Mouse (Mus musculus): Measurements from ENCODE around the gene AC109138.7. TPM values are rescaled to one million over a fixed set of nuclear protein-coding genes. Genes with fewer than 3 reads are reported as not detected.

The AC109138.7 gene
- polyA plus RNA-seq, 1 experiment from 2014 or later: not detected

- no peak for ATAC-seq (ENCODE audit: insufficient number of reproducible peaks, insufficient read depth, low FRiP score, low read depth)
- Histone ChIP-seq H3K9ac (ENCODE audit: low read length) (no peak overlapping the region; the same call in 1 of the 2 replicates), H3K4me1 (ENCODE audit: control insufficient read depth in 2 of 2, insufficient read depth in 2 of 2, low read length in 2 of 2) (peaks cover 29 to 37% of the 10 kb centered on the region in 2 experiments), H3K27me3 (ENCODE audit: control insufficient read depth, insufficient read depth, low read length) (no peaks in the 10 kb centered on the region), H3K36me3 (ENCODE audit: control insufficient read depth, insufficient read depth, low read length) (no peaks in the 10 kb centered on the region), H3K27ac (replicated peaks in 1 of 2; ENCODE audit: control insufficient read depth in 1 of 2, insufficient read depth in 1 of 2, low read depth in 2 of 2, low read length in 2 of 2) (0 out of 4 replicates have a peak overlapping the region, but pooled peaks of 1 of the 2 experiments have one; percentile 19), H3K4me2 (ENCODE audit: low read length) (no peak overlapping the region), H3K9me3 (ENCODE audit: control insufficient read depth, low read length) (no peaks in the 10 kb centered on the region), H3K4me3 (ENCODE audit: control insufficient read depth in 1 of 2, insufficient read depth in 1 of 2, low read depth in 1 of 2, low read length in 2 of 2) (no peak overlapping the region)
- WGBS: 55% methylated on average over 3 of the region's 3 CpGs
Observed at GRCm38 (mm10) chr19:4187303-4187702, 26.9 kb upstream of the AC109138.7 start.

GRCm38 (mm10) chr19:4189051-4189620, 25.0 kb upstream of the AC109138.7 start:
- Histone ChIP-seq H3K9me3 (ENCODE audit: control insufficient read depth, low read length) (no peaks in the 10 kb centered on the region), H3K36me3 (ENCODE audit: control insufficient read depth, insufficient read depth, low read length) (peaks cover 13% of the 10 kb centered on the region), H3K4me2 (ENCODE audit: low read length) (no peak overlapping the region), H3K9ac (ENCODE audit: low read length) (no peak overlapping the region), H3K27me3 (ENCODE audit: control insufficient read depth, insufficient read depth, low read length) (no peaks in the 10 kb centered on the region), H3K27ac (replicated peaks in 1 of 2; ENCODE audit: control insufficient read depth in 1 of 2, insufficient read depth in 1 of 2, low read depth in 2 of 2, low read length in 2 of 2) (no peak overlapping the region), H3K4me3 (ENCODE audit: control insufficient read depth in 1 of 2, insufficient read depth in 1 of 2, low read depth in 1 of 2, low read length in 2 of 2) (no peak overlapping the region), H3K4me1 (ENCODE audit: control insufficient read depth in 2 of 2, insufficient read depth in 2 of 2, low read length in 2 of 2) (peaks cover 38 to 48% of the 10 kb centered on the region in 2 experiments)
- WGBS: 80% methylated on average over 12 of the region's 12 CpGs
- ATAC-seq (ENCODE audit: insufficient number of reproducible peaks, insufficient read depth, low FRiP score, low read depth): no peak

- Histone ChIP-seq H3K36me3 (ENCODE audit: control insufficient read depth, insufficient read depth, low read length) (peaks cover 30% of the 10 kb centered on the region), H3K9ac (ENCODE audit: low read length) (peak within 1 kb of the TSS; percentile 93), H3K9me3 (ENCODE audit: control insufficient read depth, low read length) (no peaks in the 10 kb centered on the region), H3K27ac (replicated peaks in 1 of 2; ENCODE audit: control insufficient read depth in 1 of 2, insufficient read depth in 1 of 2, low read depth in 2 of 2, low read length in 2 of 2) (peak within 1 kb of the TSS; percentile 78 to 89), H3K27me3 (ENCODE audit: control insufficient read depth, insufficient read depth, low read length) (no peaks in the 10 kb centered on the region), H3K4me1 (ENCODE audit: control insufficient read depth in 2 of 2, insufficient read depth in 2 of 2, low read length in 2 of 2) (peaks cover 26 to 37% of the 10 kb centered on the region in 2 experiments), H3K4me3 (ENCODE audit: control insufficient read depth in 1 of 2, insufficient read depth in 1 of 2, low read depth in 1 of 2, low read length in 2 of 2) (peak within 1 kb of the TSS; percentile 68 to 71), H3K4me2 (ENCODE audit: low read length) (peak within 1 kb of the TSS; percentile 94)
- 50% methylated on average over 4 of the region's 4 CpGs for WGBS
- no peak for ATAC-seq (ENCODE audit: insufficient number of reproducible peaks, insufficient read depth, low FRiP score, low read depth)
Observed at GRCm38 (mm10) chr19:4190831-4191334, 23.3 kb upstream of the AC109138.7 start, which contains the start of gene Tbc1d10c. TSS of gene Tbc1d10c (minus strand) at chr19:4191284.

DNA sequence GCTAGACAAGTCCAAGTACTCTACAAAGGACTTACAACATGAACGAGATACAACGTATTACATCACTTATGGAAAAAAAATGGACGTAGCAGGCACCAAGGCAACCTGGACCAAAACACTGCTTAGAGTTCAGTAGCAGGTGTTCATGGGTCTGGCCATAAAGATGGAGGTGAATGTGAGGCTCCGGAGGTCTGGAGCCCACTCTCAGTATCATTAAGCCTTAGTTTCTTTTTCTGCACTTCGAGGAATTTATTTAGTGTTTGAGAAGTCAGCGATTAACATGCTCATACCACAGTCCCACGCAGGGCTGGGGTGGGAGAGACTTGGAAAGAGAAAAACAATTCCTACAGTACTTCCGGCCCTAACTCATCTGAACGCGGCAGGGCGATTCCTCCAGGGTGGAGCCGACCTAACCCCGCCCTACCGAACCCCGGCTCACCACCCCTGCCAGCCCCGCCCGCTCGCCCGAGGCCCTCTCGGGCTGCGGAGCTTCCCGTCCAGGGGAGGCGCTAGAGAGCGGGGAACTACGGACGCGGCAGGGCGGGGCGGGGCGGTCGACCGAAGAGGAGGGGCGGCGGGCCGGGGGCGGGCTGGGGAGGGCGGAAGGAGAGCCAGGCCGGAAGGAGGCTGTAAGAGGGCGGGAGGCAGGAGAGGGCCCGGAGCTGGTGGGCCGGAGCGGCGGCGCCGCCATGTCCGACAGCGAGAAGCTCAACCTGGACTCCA, 22.5 kb upstream of the AC109138.7 start, which contains the start of gene Ppp1ca:
Ppp1ca (plus strand) TSS at position 538 of the 723 bp plus-strand sequence.
- WGBS: 5% methylated on average over 40 of the region's 47 CpGs
- Histone ChIP-seq H3K4me3 (ENCODE audit: control insufficient read depth in 1 of 2, insufficient read depth in 1 of 2, low read depth in 1 of 2, low read length in 2 of 2) (peak within 1 kb of the TSS; percentile 68 to 71), H3K4me1 (ENCODE audit: control insufficient read depth in 2 of 2, insufficient read depth in 2 of 2, low read length in 2 of 2) (peaks cover 25 to 40% of the 10 kb centered on the region in 2 experiments), H3K4me2 (ENCODE audit: low read length) (peak within 1 kb of the TSS; percentile 94), H3K36me3 (ENCODE audit: control insufficient read depth, insufficient read depth, low read length) (peaks cover 38% of the 10 kb centered on the region), H3K9ac (ENCODE audit: low read length) (peak within 1 kb of the TSS; percentile 93), H3K9me3 (ENCODE audit: control insufficient read depth, low read length) (no peaks in the 10 kb centered on the region), H3K27me3 (ENCODE audit: control insufficient read depth, insufficient read depth, low read length) (no peaks in the 10 kb centered on the region), H3K27ac (replicated peaks in 1 of 2; ENCODE audit: control insufficient read depth in 1 of 2, insufficient read depth in 1 of 2, low read depth in 2 of 2, low read length in 2 of 2) (peak within 1 kb of the TSS; percentile 78 to 89)
- peak; percentile 88 for ATAC-seq (ENCODE audit: insufficient number of reproducible peaks, insufficient read depth, low FRiP score, low read depth)

GRCm38 (mm10) chr19:4192251-4192985, 21.7 kb upstream of the AC109138.7 start:
- peak; percentile 38 for ATAC-seq (ENCODE audit: insufficient number of reproducible peaks, insufficient read depth, low FRiP score, low read depth)
- H3K27ac ChIP-seq (replicated peaks in 1 of 2; ENCODE audit: control insufficient read depth in 1 of 2, insufficient read depth in 1 of 2, low read depth in 2 of 2, low read length in 2 of 2): peak overlapping the region; percentile 73 to 89
- H3K4me3 ChIP-seq (ENCODE audit: control insufficient read depth in 1 of 2, insufficient read depth in 1 of 2, low read depth in 1 of 2, low read length in 2 of 2): peak overlapping the region; percentile 68 to 71
- no peaks in the 10 kb centered on the region for H3K9me3 ChIP-seq (ENCODE audit: control insufficient read depth, low read length)
- H3K27me3 ChIP-seq (ENCODE audit: control insufficient read depth, insufficient read depth, low read length): no peaks in the 10 kb centered on the region
- peaks cover 45% of the 10 kb centered on the region for H3K36me3 ChIP-seq (ENCODE audit: control insufficient read depth, insufficient read depth, low read length)
- H3K4me1 ChIP-seq (ENCODE audit: control insufficient read depth in 2 of 2, insufficient read depth in 2 of 2, low read length in 2 of 2): peaks cover 20 to 36% of the 10 kb centered on the region in 2 experiments
- WGBS: under 1% methylated on average over 41 of the region's 52 CpGs
- H3K4me2 ChIP-seq (ENCODE audit: low read length): peak overlapping the region; percentile 94
- peak overlapping the region; percentile 93 for H3K9ac ChIP-seq (ENCODE audit: low read length)

GRCm38 (mm10) chr19:4193129-4193528, 21.0 kb upstream of the AC109138.7 start:
- H3K36me3 ChIP-seq (ENCODE audit: control insufficient read depth, insufficient read depth, low read length): peaks cover 47% of the 10 kb centered on the region
- H3K4me3 ChIP-seq (ENCODE audit: control insufficient read depth in 1 of 2, insufficient read depth in 1 of 2, low read depth in 1 of 2, low read length in 2 of 2): peak overlapping the region; percentile 68 to 71
- H3K27me3 ChIP-seq (ENCODE audit: control insufficient read depth, insufficient read depth, low read length): no peaks in the 10 kb centered on the region
- H3K4me1 ChIP-seq (ENCODE audit: control insufficient read depth in 2 of 2, insufficient read depth in 2 of 2, low read length in 2 of 2): peaks cover 16 to 32% of the 10 kb centered on the region in 2 experiments
- peak overlapping the region in 1 of 2 experiments; percentile 89; a peak in 1 of 4 replicates for H3K27ac ChIP-seq (replicated peaks in 1 of 2; ENCODE audit: control insufficient read depth in 1 of 2, insufficient read depth in 1 of 2, low read depth in 2 of 2, low read length in 2 of 2)
- 52% methylated on average over 6 of the region's 6 CpGs for WGBS
- peak overlapping the region; percentile 94 for H3K4me2 ChIP-seq (ENCODE audit: low read length)
- no peak for ATAC-seq (ENCODE audit: insufficient number of reproducible peaks, insufficient read depth, low FRiP score, low read depth)
- H3K9ac ChIP-seq (ENCODE audit: low read length): peak overlapping the region; percentile 93
- no peaks in the 10 kb centered on the region for H3K9me3 ChIP-seq (ENCODE audit: control insufficient read depth, low read length)
